Mouse (Mus musculus) kidney, postnatal 0 days (tissue): ENCODE data around the gene Gm4756. TPM values are rescaled to one million over a fixed set of nuclear protein-coding genes. Genes with fewer than 3 reads are reported as not detected.
A peak's percentile ranks its signal among the peaks of the same experiment; 100 is the strongest.

Source experiments
- ATAC-seq: fragments of 200-750 bp; cut with Nextera tagmentation; replicated peaks from 2 replicates; pipeline ENCODE4 v1.8.0; 2017; ENCODE audit warnings: low read depth, moderate number of reproducible peaks, moderate TSS enrichment, moderate library complexity; ENCODE audit not compliant: low FRiP score
- DNase-seq: peaks from one replicate; pipeline ENCODE4 v3.0.0-alpha.2; 2016; ENCODE audit warnings: low spot score
- H3K27ac ChIP-seq: fragments of 300-500 bp; sonication (generic); 2 replicates; pipeline ENCODE4 v1.5.1; 2014; ENCODE audit warnings: mild to moderate bottlenecking
- H3K27me3 ChIP-seq: fragments of 300-500 bp; sonication (generic); 2 replicates; pipeline ENCODE4 v1.6.1; 2014; ENCODE audit warnings: low read length, mixed read lengths; ENCODE audit not compliant: insufficient read depth
- H3K36me3 ChIP-seq: fragments of 300-500 bp; sonication (generic); 2 replicates; pipeline ENCODE4 v1.6.1; 2014; ENCODE audit warnings: low read length, mixed read lengths; ENCODE audit not compliant: insufficient read depth
- H3K4me1 ChIP-seq: fragments of 300-500 bp; sonication (generic); replicated peaks from 2 replicates; pipeline ENCODE4 v1.6.1; 2014; ENCODE audit warnings: antibody characterized with exemption, low read length, mixed read lengths; ENCODE audit not compliant: insufficient read depth
- H3K4me2 ChIP-seq: fragments of 300-500 bp; sonication (generic); 2 replicates; pipeline ENCODE4 v1.6.1; 2014; ENCODE audit warnings: mild to moderate bottlenecking, low read length, moderate library complexity, mixed read lengths
- H3K4me3 ChIP-seq: fragments of 300-500 bp; sonication (generic); replicated peaks from 2 replicates; pipeline ENCODE4 v1.5.1; 2014; ENCODE audit warnings: low read depth, low read length
- H3K9ac ChIP-seq: fragments of 300-500 bp; sonication (generic); 2 replicates; pipeline ENCODE4 v1.6.1; 2014; ENCODE audit warnings: low read depth, low read length
- H3K9me3 ChIP-seq: fragments of 300-500 bp; sonication (generic); replicated peaks from 2 replicates; pipeline ENCODE4 v1.6.1; 2016; ENCODE audit warnings: low read length, inconsistent platforms, mixed read lengths
- CTCF ChIP-seq: IDR thresholded peaks from 2 replicates; pipeline ENCODE4 v1.5.1; 2016; ENCODE audit warnings: antibody characterized with exemption, low read depth, mild to moderate bottlenecking, moderate library complexity
- WGBS: fragments of 180-500 bp; shearing (Covaris S2); extraction: QIAGEN DNeasy Blood & Tissue Kit; methylation state at CpG from one replicate; pipeline ENCODE4 v1.1.7; 2014; 5-methylcytosine and 5-hydroxymethylcytosine counted together
- polyA plus RNA-seq: library from polyadenylated mRNA; unstranded; fragments of >200 nt; fragmentation: Nextera tagmentation; extraction: Ambion mirVana; gene quantifications from 2 replicates; pipeline ENCODE4 v1.2.1, GENCODE M21; 2015

Gm4756 gene
- polyA plus RNA-seq, 1 experiment from 2014 or later, result not detected

- Histone ChIP-seq H3K4me3 (no peak overlapping the region), H3K27ac (no peak overlapping the region), H3K9ac (no peak overlapping the region), H3K4me1 (no peaks in the 10 kb centered on the region), H3K36me3 (no peaks in the 10 kb centered on the region), H3K27me3 (no peaks in the 10 kb centered on the region), H3K4me2 (no peak overlapping the region), H3K9me3 (no peaks in the 10 kb centered on the region)
- no peak for ATAC-seq
- no peak for DNase-seq
- TF ChIP-seq CTCF, result no peak
- WGBS, result 88% methylated on average over 3 of the region's 3 CpGs
These were observed 67.4 kb downstream of the Gm4756 start for GRCm38 (mm10) chr12:72582021-72582420.

- no peaks in the 10 kb centered on the region for H3K4me1 ChIP-seq
- H3K27me3 ChIP-seq, result no peaks in the 10 kb centered on the region
- no peak for TF ChIP-seq CTCF
- no peaks in the 10 kb centered on the region for H3K9me3 ChIP-seq
- WGBS, result 87% methylated on average over 4 of the region's 4 CpGs
- no peak overlapping the region for H3K9ac ChIP-seq
- no peak overlapping the region for H3K4me2 ChIP-seq
- H3K36me3 ChIP-seq, result no peaks in the 10 kb centered on the region
- DNase-seq (no peak), ATAC-seq (no peak)
- H3K27ac ChIP-seq, result no peak overlapping the region
- no peak overlapping the region for H3K4me3 ChIP-seq
These were observed 85.1 kb downstream of the Gm4756 start for GRCm38 (mm10) chr12:72564281-72564795.

GRCm38 (mm10) chr12:72554347-72554746 is 95.1 kb downstream of the Gm4756 start:
- 63% methylated on average over 4 of the region's 4 CpGs for WGBS
- no peak overlapping the region for H3K4me3 ChIP-seq
- TF ChIP-seq CTCF, result no peak
- ATAC-seq (no peak), DNase-seq (no peak)
- H3K27ac ChIP-seq, result no peak overlapping the region
- H3K9ac ChIP-seq, result no peak overlapping the region
- no peaks in the 10 kb centered on the region for H3K9me3 ChIP-seq
- H3K36me3 ChIP-seq, result no peaks in the 10 kb centered on the region
- no peaks in the 10 kb centered on the region for H3K4me1 ChIP-seq
- no peak overlapping the region for H3K4me2 ChIP-seq
- H3K27me3 ChIP-seq, result no peaks in the 10 kb centered on the region

GRCm38 (mm10) chr12:72538571-72538970 is 110.9 kb downstream of the Gm4756 start:
- Histone ChIP-seq H3K27ac (no peak overlapping the region), H3K36me3 (0 out of 2 replicates have a peak, but pooled peaks cover 2% of the 10 kb centered on the region), H3K9me3 (no peaks in the 10 kb centered on the region), H3K4me2 (no peak overlapping the region), H3K4me3 (no peak overlapping the region), H3K4me1 (no peaks in the 10 kb centered on the region), H3K27me3 (no peaks in the 10 kb centered on the region), H3K9ac (no peak overlapping the region)
- TF ChIP-seq CTCF, result no peak
- no peak for DNase-seq
- ATAC-seq, result no peak
- 92% methylated on average over 10 of the region's 10 CpGs for WGBS

- Histone ChIP-seq H3K27me3 (no peaks in the 10 kb centered on the region), H3K9me3 (no peaks in the 10 kb centered on the region), H3K4me1 (no peaks in the 10 kb centered on the region), H3K36me3 (no peaks in the 10 kb centered on the region), H3K4me3 (peak within 1 kb of the TSS; percentile 50), H3K4me2 (peak within 1 kb of the TSS; percentile 70), H3K9ac (peak within 1 kb of the TSS; percentile 58), H3K27ac (no peak within 1 kb of the TSS)
- TF ChIP-seq CTCF, result peak; percentile 64
- under 1% methylated on average over 45 of the region's 45 CpGs for WGBS
- peak; percentile 97 for DNase-seq
- peak; percentile 100 for ATAC-seq
These were observed 113.4 kb downstream of the Gm4756 start, which contains the start of gene Pcnx4 for GRCm38 (mm10) chr12:72536021-72536597. Gene Pcnx4, plus strand, starts transcription at chr12:72536383.

- TF ChIP-seq CTCF, result no peak
- no peaks in the 10 kb centered on the region for H3K9me3 ChIP-seq
- no peaks in the 10 kb centered on the region for H3K4me1 ChIP-seq
- peak overlapping the region; percentile 70 for H3K4me2 ChIP-seq
- no peak overlapping the region for H3K9ac ChIP-seq
- peak overlapping the region; percentile 50 for H3K4me3 ChIP-seq
- DNase-seq, result no peak
- no peaks in the 10 kb centered on the region for H3K27me3 ChIP-seq
- no peak for ATAC-seq
- H3K36me3 ChIP-seq, result no peaks in the 10 kb centered on the region
- 48% methylated on average over 3 of the region's 3 CpGs for WGBS
- H3K27ac ChIP-seq, result no peak overlapping the region
These were observed 113.9 kb downstream of the Gm4756 start for GRCm38 (mm10) chr12:72535599-72535998.

- ATAC-seq (no peak), DNase-seq (no peak)
- Histone ChIP-seq H3K27me3 (no peaks in the 10 kb centered on the region), H3K36me3 (no peaks in the 10 kb centered on the region), H3K4me3 (no peak overlapping the region), H3K9ac (no peak overlapping the region), H3K9me3 (no peaks in the 10 kb centered on the region), H3K4me1 (no peaks in the 10 kb centered on the region), H3K4me2 (no peak overlapping the region), H3K27ac (no peak overlapping the region)
- no peak for TF ChIP-seq CTCF
- 87% methylated on average over 6 of the region's 6 CpGs for WGBS
These were observed 115.5 kb downstream of the Gm4756 start for GRCm38 (mm10) chr12:72533986-72534385.
